In the genomic region with DNA sequence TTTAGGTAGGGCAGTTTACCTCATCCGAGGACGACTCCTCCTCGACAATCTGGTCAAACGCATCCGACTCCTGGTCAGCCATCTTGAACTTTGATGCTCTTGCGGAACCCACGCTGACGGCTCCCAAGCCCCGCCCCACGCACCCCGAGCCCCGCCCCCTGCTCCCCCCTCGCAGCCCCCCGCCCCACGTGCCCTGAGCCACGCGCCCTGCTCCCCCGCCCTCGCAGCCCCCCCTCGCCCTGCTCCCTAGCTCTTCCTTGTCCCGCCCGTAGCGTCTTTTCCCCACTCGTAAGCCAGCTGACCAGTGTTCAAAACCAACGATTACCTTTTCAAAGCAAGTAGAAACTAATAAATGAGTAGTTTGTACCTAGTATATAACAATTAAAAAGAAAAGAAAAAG, we compare ENCODE assay signal across 8 mouse cellular contexts. TPM values are rescaled to one million over a fixed set of nuclear protein-coding genes. Genes with fewer than 3 reads are reported as not detected.
DNase-seq lines count a peak whose midpoint lies in the region; ATAC-seq and TF ChIP-seq lines count a peak whose summit lies in the region.

Taf9b (minus strand) TSS at position 101 of the 400 bp plus-strand sequence.

- H3K27me3 ChIP-seq in hindbrain, embryonic 15.5 days = no peaks in the 10 kb centered on the region
- no peaks in the 10 kb centered on the region for H3K27me3 ChIP-seq in liver, postnatal 0 days (ENCODE audit: insufficient read depth, low read length)

- ATAC-seq in hindbrain, embryonic 15.5 days (ENCODE audit: low FRiP score, low read depth) = no peak
- no peak for ATAC-seq in liver, postnatal 0 days

- H3K4me1 ChIP-seq in cortical plate, adult 2 months (ENCODE audit: control insufficient read depth, insufficient read depth, low read length) = no peaks in the 10 kb centered on the region
- H3K4me1 ChIP-seq in hindbrain, embryonic 15.5 days (replicated peaks) = no peaks in the 10 kb centered on the region
- H3K4me1 ChIP-seq in liver, postnatal 0 days (ENCODE audit: insufficient read depth) = no peaks in the 10 kb centered on the region

- peak within 1 kb of the TSS; percentile 96 for H3K27ac ChIP-seq in layer of hippocampus, adult 2 months
- peak within 1 kb of the TSS; percentile 96 for H3K27ac ChIP-seq in cortical plate, adult 2 months (ENCODE audit: insufficient read depth, low read length)
- H3K27ac ChIP-seq in hindbrain, embryonic 15.5 days (replicated peaks) = peak within 1 kb of the TSS; percentile 95
- no peak within 1 kb of the TSS for H3K27ac ChIP-seq in liver, postnatal 0 days (ENCODE audit: low read depth)

- H3K9me3 ChIP-seq in hindbrain, embryonic 15.5 days = no peaks in the 10 kb centered on the region
- H3K9me3 ChIP-seq in liver, postnatal 0 days (ENCODE audit: low read length) = no peaks in the 10 kb centered on the region

- no peaks in the 10 kb centered on the region for H3K36me3 ChIP-seq in hindbrain, embryonic 15.5 days
- no peaks in the 10 kb centered on the region for H3K36me3 ChIP-seq in liver, postnatal 0 days (replicated peaks; ENCODE audit: insufficient read depth, low read length)

- peak within 1 kb of the TSS; percentile 53 for H3K4me2 ChIP-seq in hindbrain, embryonic 15.5 days
- H3K4me2 ChIP-seq in liver, postnatal 0 days (ENCODE audit: low read depth, low read length) = peak within 1 kb of the TSS; percentile 82

- no peak within 1 kb of the TSS for H3K9ac ChIP-seq in hindbrain, embryonic 15.5 days
- H3K9ac ChIP-seq in liver, postnatal 0 days (replicated peaks) = no peak within 1 kb of the TSS

- H3K4me3 ChIP-seq in layer of hippocampus, adult 2 months = peak within 1 kb of the TSS; percentile 72
- peak within 1 kb of the TSS; percentile 77 for H3K4me3 ChIP-seq in cortical plate, adult 2 months (ENCODE audit: insufficient read depth, low read length)
- H3K4me3 ChIP-seq in hindbrain, embryonic 15.5 days = peak within 1 kb of the TSS; percentile 59
- H3K4me3 ChIP-seq in liver, postnatal 0 days (ENCODE audit: low read depth, low read length) = peak within 1 kb of the TSS; percentile 67

- TF ChIP-seq POLR2A in cortical plate, adult 2 months (IDR thresholded peaks at IDR 0.05; ENCODE audit: extremely low read depth, insufficient read depth, low read length) = no peak

- DNase-seq in layer of hippocampus, adult 2 months (ENCODE audit: low spot score in 2 of 2) = no peak
- no peak for DNase-seq in layer of hippocampus, adult 11-12 months (ENCODE audit: low spot score)
- DNase-seq in liver, postnatal 0 days = no peak
- DNase-seq in spleen, adult 18-20 months = no peak
- no peak for DNase-seq in thymus, postnatal 10 days (ENCODE audit: low spot score in 2 of 2)
- no peak for DNase-seq in yolk sac, embryonic 10.5 days (ENCODE audit: low spot score)

- WGBS in hindbrain, embryonic 15.5 days = 91% methylated on average over 25 of the region's 25 CpGs
- 92% methylated on average over 25 of the region's 25 CpGs for WGBS in liver, postnatal 0 days (ENCODE audit: insufficient replicate concordance)

- no peak for TF ChIP-seq CTCF in layer of hippocampus, adult 2 months (conservative IDR thresholded peaks at IDR 0.05)
- TF ChIP-seq CTCF in cortical plate, adult 2 months (IDR thresholded peaks at IDR 0.05; ENCODE audit: extremely low read depth, insufficient read depth, low read length) = no peak
- no peak for TF ChIP-seq CTCF in liver, postnatal 0 days (IDR thresholded peaks at IDR 0.05; ENCODE audit: low read depth)

- TF ChIP-seq EP300 in liver, postnatal 0 days (IDR thresholded peaks at IDR 0.05; ENCODE audit: low read depth) = no peak

RNA-seq across cellular contexts. Expression of gene Taf9b, which starts in this region (rescaled TPM):
- 10 to 100 TPM; 23.2 to 23.5 TPM for total RNA-seq in layer of hippocampus, adult 2 months (2021)
- 26.6 and 29.2 TPM in 2 replicates for polyA plus RNA-seq in cortical plate, adult 2 months (2012; rRNA removed)
- polyA plus RNA-seq in hindbrain, embryonic 15.5 days (2015; fragmentation: Nextera tagmentation; extraction: Ambion mirVana) = 17.3 and 17.7 TPM in 2 replicates
- polyA plus RNA-seq in liver, postnatal 0 days (2015; fragmentation: Nextera tagmentation; extraction: Ambion mirVana) = 2.4 and 2.5 TPM in 2 replicates
